Mouse (Mus musculus) G1E-ER4 (cell line): Measurements from ENCODE around the gene Mypn. TPM values are rescaled to one million over a fixed set of nuclear protein-coding genes. Genes with fewer than 3 reads are reported as not detected.

Experiments
- GATA1 ChIP-seq: IDR thresholded peaks from one replicate; pipeline ENCODE4 v1.8.0; 2012; ENCODE audit warnings: low read length, inconsistent platforms
- polyA plus RNA-seq: library from polyadenylated mRNA; stranded (reverse); fragments of >175 nt; gene quantifications from 2 replicates; pipeline ENCODE4 v1.2.3, GENCODE M21; 2012

Gene Mypn
- polyA plus RNA-seq, 1 experiment = not detected

DNA sequence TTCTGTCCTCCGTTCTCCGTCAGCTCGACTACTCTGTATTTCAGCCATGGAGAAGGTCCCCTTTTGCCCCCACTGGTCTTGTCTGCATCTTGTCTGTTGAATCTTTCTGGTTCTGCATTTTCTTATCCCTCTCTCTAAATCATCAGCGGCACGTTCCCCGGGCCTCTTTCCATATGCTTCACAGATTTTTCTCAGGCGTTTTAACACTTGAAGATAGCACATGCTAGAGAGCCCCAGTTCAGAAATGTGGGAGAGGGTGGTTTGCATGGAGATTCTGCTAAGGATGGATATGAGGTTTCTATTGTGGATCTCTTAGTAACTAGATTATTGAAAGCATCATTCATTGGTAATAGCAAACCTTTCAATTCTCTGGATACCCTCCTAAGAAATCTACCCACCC lies 26.5 kb upstream of the Mypn start:
- TF ChIP-seq GATA1 = no peak

DNA sequence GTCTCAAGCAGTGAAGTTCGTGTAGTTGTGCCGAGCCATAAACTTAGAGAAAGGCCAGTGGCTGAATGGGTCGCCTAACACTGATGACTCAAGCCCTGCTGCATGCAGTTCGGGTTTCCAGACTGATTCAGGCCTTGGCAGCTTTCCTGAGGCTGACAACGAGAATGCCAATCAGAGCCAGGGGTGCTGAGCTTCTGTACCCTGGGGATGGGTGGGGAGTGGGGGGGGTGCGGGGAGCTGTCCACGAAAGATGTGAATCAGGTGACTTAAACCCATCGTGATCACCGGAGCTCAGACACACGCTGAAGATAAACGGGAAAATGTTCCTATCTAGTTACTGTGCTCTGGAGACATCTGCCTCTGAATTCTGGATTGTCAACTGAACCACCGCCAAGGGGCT lies 20.6 kb upstream of the Mypn start:
- no peak for TF ChIP-seq GATA1

- TF ChIP-seq GATA1 = no peak
These were observed 17.5 kb upstream of the Mypn start for GRCm38 (mm10) chr10:63221081-63221783.

DNA sequence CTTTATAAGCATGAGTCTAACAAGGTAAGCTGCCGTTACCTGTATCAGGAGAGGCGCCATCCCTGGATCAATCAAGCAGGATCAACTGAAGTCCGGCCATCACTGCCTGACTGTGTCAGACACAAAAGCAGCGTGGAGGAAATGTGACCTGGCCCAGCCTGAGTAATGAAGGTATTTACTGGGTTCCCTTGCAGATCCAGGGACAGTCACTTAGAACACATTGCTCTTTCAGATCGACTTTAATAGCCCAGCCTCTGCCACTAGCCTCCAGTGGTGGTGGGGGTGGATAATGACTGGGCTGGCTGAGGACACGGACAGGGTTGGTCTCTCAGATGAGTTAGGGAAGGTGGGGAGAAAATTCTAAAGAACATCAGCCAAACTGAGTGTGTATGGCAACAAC lies 5.1 kb upstream of the Mypn start:
- no peak for TF ChIP-seq GATA1

GRCm38 (mm10) chr10:63203002-63203401 lies 750 bp downstream of the Mypn start:
- TF ChIP-seq GATA1 = no peak

DNA sequence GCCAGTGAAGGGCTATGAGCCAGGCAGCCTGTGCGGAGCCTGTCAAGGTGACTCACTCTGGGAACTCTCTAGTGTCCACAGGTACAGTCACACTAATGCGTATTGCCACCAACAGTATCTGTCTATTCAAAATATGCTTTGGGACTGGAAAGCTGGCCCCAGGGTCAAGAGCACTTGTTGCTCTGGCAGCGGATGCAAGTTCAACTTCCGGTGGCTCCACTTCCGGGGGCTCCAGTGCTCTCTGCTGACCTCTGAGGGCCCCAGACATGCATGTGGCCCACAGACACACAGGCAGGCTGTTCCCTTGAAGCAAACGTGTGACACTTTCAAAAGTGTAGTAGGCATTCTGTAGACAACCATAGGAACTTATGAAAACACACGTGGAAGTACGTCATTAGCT lies 2.2 kb downstream of the Mypn start:
- no peak for TF ChIP-seq GATA1

GRCm38 (mm10) chr10:63199008-63199407 lies 4.7 kb downstream of the Mypn start:
- no peak for TF ChIP-seq GATA1

- TF ChIP-seq GATA1 = no peak
These were observed 11.0 kb downstream of the Mypn start for GRCm38 (mm10) chr10:63192736-63193135.

DNA sequence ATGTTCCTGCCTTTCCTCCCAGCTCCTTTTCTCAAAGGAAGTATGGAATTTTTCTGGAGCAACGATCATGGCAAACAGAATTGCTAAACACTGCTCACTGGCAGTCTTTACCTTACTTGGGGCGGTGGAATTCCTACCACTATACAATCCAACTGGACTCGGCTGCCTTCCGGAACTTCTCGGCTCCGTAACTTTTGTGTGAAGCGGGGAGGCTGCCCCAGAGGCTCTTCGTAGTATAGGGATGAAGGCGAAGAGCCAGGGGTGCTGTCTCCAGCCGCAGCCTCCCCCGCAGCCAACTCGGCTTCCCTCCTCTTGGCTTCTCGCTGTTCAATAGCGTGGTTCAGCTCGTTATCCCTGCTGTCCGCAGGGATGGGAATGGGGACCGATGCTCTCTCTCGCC lies 11.5 kb downstream of the Mypn start:
- TF ChIP-seq GATA1 = no peak

DNA sequence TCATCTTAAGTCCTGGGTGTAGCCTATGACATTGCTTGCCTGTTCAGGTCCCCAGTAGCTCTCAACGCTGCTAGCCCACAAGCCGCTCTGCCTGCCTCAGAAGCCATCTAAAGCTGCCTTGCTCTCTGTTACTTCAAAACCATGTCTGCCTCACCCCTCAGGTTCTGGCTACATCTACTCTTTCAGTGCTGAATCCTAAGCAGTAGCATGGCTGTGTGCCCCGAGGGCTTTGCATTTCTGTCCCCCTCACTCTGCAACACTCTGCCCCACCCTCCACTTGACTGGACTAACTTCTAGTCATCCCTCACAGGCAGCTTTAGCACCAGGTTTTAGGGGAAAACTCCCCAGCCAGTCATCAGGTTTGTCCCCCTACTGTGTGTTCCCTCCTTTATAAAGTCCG lies 19.3 kb downstream of the Mypn start:
- TF ChIP-seq GATA1 = no peak

GRCm38 (mm10) chr10:63182177-63182768 lies 21.5 kb downstream of the Mypn start:
- no peak for TF ChIP-seq GATA1

- TF ChIP-seq GATA1 = no peak
These were observed 22.6 kb downstream of the Mypn start for GRCm38 (mm10) chr10:63181166-63181565.

GRCm38 (mm10) chr10:63179524-63179923 lies 24.2 kb downstream of the Mypn start:
- TF ChIP-seq GATA1 = no peak

DNA sequence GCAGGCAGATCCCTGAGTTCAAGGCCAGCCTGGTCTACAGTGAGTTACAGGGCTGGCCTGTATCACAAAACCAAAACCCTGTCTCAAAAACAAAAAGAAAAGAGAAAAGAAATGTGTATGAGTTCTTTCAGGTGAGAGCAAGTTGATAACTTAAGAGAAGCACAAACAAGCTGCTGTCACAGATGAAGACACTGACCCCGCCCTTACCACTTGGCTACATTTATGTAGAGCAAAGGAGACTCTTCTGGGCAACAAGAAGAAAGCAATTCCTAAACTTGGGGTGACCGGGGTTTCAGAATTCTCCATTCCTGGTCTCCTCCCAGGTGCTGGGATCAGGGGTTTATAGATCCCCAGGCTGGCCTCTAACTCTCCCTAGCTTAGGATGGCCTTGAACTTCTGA lies 25.4 kb downstream of the Mypn start:
- TF ChIP-seq GATA1 = no peak

DNA sequence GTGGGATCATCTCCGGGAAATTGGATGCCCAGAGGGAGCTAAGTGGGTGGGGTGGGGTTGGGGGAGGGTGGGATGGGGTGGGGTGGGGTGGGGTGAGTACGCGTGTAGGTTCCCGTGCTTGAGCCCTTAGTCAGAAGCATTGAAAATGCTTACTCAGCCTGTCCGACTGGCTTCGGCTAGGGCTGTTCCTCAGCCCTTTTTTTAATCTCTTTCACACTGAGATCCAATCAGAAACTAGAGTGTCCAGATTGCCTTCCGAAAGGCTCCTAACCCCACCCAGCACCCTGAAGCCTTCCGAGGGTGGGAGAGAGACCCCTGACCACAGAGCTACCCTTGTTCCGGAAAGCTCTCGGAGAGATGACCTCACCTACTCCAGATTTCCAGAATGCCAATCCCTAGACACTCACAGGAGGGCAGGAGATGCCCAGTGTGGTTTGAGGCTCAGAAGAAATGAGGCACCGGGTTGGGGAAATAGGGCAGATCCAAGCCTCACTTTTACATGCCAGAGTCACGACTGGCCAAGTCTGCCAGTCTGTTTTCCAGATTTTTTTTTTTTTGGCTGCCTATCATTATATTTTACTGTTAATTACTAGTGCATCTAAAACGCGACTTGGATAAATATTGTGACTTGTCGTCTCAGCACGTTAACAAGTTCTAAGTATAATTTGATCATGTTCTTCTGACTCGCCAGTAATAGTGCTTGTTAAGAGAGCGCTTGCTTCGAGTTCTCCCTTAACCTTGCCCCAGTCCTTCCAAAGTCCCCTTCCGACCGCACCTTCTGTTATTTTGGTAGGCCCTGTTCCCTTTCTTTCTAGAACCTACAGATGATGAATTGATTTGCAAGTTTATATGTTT lies 26.2 kb downstream of the Mypn start:
- no peak for TF ChIP-seq GATA1

DNA sequence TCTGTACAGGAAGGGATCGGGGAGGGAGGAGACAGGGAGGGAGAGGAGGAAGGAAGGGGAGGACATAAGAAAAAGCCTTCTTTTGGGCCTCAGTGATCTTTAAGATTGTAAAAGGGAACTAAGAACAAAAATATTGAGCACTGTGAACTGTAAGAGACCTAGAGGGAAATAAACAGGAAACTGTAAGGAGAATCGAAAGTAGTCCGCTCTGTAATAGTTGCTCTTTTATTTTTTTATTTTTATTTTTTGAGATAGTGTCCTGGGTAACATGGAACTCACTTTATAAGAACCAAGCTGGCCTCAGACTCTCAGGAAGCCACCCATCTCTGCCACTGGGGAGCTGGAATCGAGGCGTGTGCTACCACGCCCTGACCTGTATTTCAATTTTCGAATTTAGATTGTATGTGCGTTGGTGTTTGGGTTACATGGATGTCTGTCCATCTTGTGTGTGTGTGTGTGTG lies 27.3 kb downstream of the Mypn start:
- no peak for TF ChIP-seq GATA1
